Comparison of ENCODE assay signal across 16 mouse cellular contexts in genomic region chr11:113711061-113711460, GRCm38 (mm10). TPM values are rescaled to one million over a fixed set of nuclear protein-coding genes. Genes with fewer than 3 reads are reported as not detected.
A peak's percentile ranks its signal among the peaks of the same experiment; 100 is the strongest.
DNase-seq lines count a peak whose midpoint lies in the region; ATAC-seq and TF ChIP-seq lines count a peak whose summit lies in the region.
"Had no signal": no experiment of that assay in that cellular context is flagged by ENCODE, and none has a peak within 500 bp of the region (broad histone marks: within the 10 kb centered on the region; RNA-seq: fewer than 3 reads in every experiment).

No protein-coding gene starts in this region.

- no peak for DNase-seq in forebrain, embryonic 10.5 days (ENCODE audit: extremely low spot score, low spot score)
- DNase-seq in forebrain, embryonic 11.5 days (ENCODE audit: low spot score) = no peak
- DNase-seq in neural tube, embryonic 10.5 days (ENCODE audit: extremely low spot score, low spot score) = no peak
- no peak for DNase-seq in embryo, embryonic 11 days
- DNase-seq: adrenal gland, adult 8-10 months; cerebellum, adult 18-20 months; gastrocnemius, postnatal 10 days; kidney, adult 9 months; liver, postnatal 0 days; right cerebral cortex, postnatal 14 days had no signal

- no peak overlapping the region for H3K4me2 ChIP-seq in forebrain, embryonic 11.5 days (ENCODE audit: low read depth, low read length, severe bottlenecking)
- H3K4me2 ChIP-seq in intestine, embryonic 15.5 days (replicated peaks) = no peak overlapping the region
- no peak overlapping the region for H3K4me2 ChIP-seq in intestine, postnatal 0 days (replicated peaks; ENCODE audit: low read depth)
- H3K4me2 ChIP-seq in neural tube, embryonic 13.5 days = no peak overlapping the region
- H3K4me2 ChIP-seq in midbrain, embryonic 15.5 days = no peak overlapping the region

- no peak for TF ChIP-seq CTCF in intestine, postnatal 0 days (IDR thresholded peaks at IDR 0.05; ENCODE audit: low read depth)

- no peak for ATAC-seq in forebrain, embryonic 11.5 days (replicated peaks; ENCODE audit: low FRiP score)
- ATAC-seq in intestine, embryonic 15.5 days = no peak
- no peak for ATAC-seq in intestine, postnatal 0 days
- no peak for ATAC-seq in neural tube, embryonic 13.5 days (ENCODE audit: low read depth)
- no peak for ATAC-seq in midbrain, embryonic 15.5 days (replicated peaks)
- ATAC-seq: liver, postnatal 0 days had no signal

- H3K27ac ChIP-seq in forebrain, embryonic 10.5 days = peak overlapping the region; percentile 86
- no peak overlapping the region for H3K27ac ChIP-seq in forebrain, embryonic 11.5 days (ENCODE audit: low read depth, low read length)
- H3K27ac ChIP-seq in intestine, embryonic 15.5 days = 0 out of 2 replicates have a peak overlapping the region, but pooled peaks have one; percentile 75
- H3K27ac ChIP-seq in intestine, postnatal 0 days (ENCODE audit: low read depth, low read length) = no peak overlapping the region
- no peak overlapping the region for H3K27ac ChIP-seq in neural tube, embryonic 13.5 days (replicated peaks)
- peak overlapping the region; percentile 65; the same call in 1 of the 2 replicates for H3K27ac ChIP-seq in midbrain, embryonic 15.5 days

- no peak overlapping the region for H3K4me3 ChIP-seq in forebrain, embryonic 10.5 days
- no peak overlapping the region for H3K4me3 ChIP-seq in forebrain, embryonic 11.5 days (ENCODE audit: low read depth, low read length)
- no peak overlapping the region for H3K4me3 ChIP-seq in intestine, embryonic 15.5 days (replicated peaks)
- no peak overlapping the region for H3K4me3 ChIP-seq in intestine, postnatal 0 days (ENCODE audit: low read depth, low read length)
- no peak overlapping the region for H3K4me3 ChIP-seq in neural tube, embryonic 13.5 days
- no peak overlapping the region for H3K4me3 ChIP-seq in midbrain, embryonic 15.5 days
- H3K4me3 ChIP-seq: layer of hippocampus, adult 2 months had no signal

- peaks cover 15% of the 10 kb centered on the region for H3K36me3 ChIP-seq in forebrain, embryonic 10.5 days (replicated peaks)
- no peaks in the 10 kb centered on the region for H3K36me3 ChIP-seq in forebrain, embryonic 11.5 days (ENCODE audit: control insufficient read depth, insufficient read depth, low read length)
- no peaks in the 10 kb centered on the region for H3K36me3 ChIP-seq in intestine, embryonic 15.5 days
- H3K36me3 ChIP-seq in intestine, postnatal 0 days (ENCODE audit: control insufficient read depth, insufficient read depth) = no peaks in the 10 kb centered on the region; the same call in 1 of the 2 replicates
- H3K36me3 ChIP-seq in neural tube, embryonic 13.5 days = peaks cover 12% of the 10 kb centered on the region
- no peaks in the 10 kb centered on the region for H3K36me3 ChIP-seq in midbrain, embryonic 15.5 days (replicated peaks)

- no peaks in the 10 kb centered on the region for H3K9me3 ChIP-seq in forebrain, embryonic 10.5 days
- no peaks in the 10 kb centered on the region for H3K9me3 ChIP-seq in forebrain, embryonic 11.5 days (ENCODE audit: control insufficient read depth, low read length)
- H3K9me3 ChIP-seq in intestine, embryonic 15.5 days = no peaks in the 10 kb centered on the region
- no peaks in the 10 kb centered on the region for H3K9me3 ChIP-seq in intestine, postnatal 0 days (ENCODE audit: control insufficient read depth)
- H3K9me3 ChIP-seq in neural tube, embryonic 13.5 days = no peaks in the 10 kb centered on the region
- H3K9me3 ChIP-seq in midbrain, embryonic 15.5 days = no peaks in the 10 kb centered on the region

- H3K9ac ChIP-seq in forebrain, embryonic 11.5 days (ENCODE audit: low read length) = no peak overlapping the region
- H3K9ac ChIP-seq in intestine, embryonic 15.5 days = no peak overlapping the region
- H3K9ac ChIP-seq in intestine, postnatal 0 days (ENCODE audit: low read depth, low read length) = no peak overlapping the region
- peak overlapping the region; percentile 60; the same call in 1 of the 2 replicates for H3K9ac ChIP-seq in neural tube, embryonic 13.5 days
- H3K9ac ChIP-seq in midbrain, embryonic 15.5 days = no peak overlapping the region
- H3K9ac ChIP-seq: liver, postnatal 0 days had no signal

- H3K27me3 ChIP-seq in forebrain, embryonic 10.5 days (ENCODE audit: poor library complexity, severe bottlenecking) = peaks cover 53% of the 10 kb centered on the region
- H3K27me3 ChIP-seq in forebrain, embryonic 11.5 days (ENCODE audit: control insufficient read depth, insufficient read depth, low read length) = peaks cover 3% of the 10 kb centered on the region
- no peaks in the 10 kb centered on the region for H3K27me3 ChIP-seq in intestine, embryonic 15.5 days (replicated peaks)
- no peaks in the 10 kb centered on the region for H3K27me3 ChIP-seq in intestine, postnatal 0 days (replicated peaks; ENCODE audit: control insufficient read depth, insufficient read depth, low read length)
- peaks cover 15% of the 10 kb centered on the region; the same call in 1 of the 2 replicates for H3K27me3 ChIP-seq in neural tube, embryonic 13.5 days
- 0 out of 2 replicates have a peak, but pooled peaks cover 3% of the 10 kb centered on the region for H3K27me3 ChIP-seq in midbrain, embryonic 15.5 days (replicated peaks)
- H3K27me3 ChIP-seq: CH12.LX had no signal

- 40% methylated on average over 1 of the region's 1 CpGs for WGBS in forebrain, embryonic 10.5 days
- 33% methylated on average over 1 of the region's 1 CpGs for WGBS in forebrain, embryonic 11.5 days
- WGBS in intestine, embryonic 15.5 days = 81% methylated on average over 1 of the region's 1 CpGs
- WGBS in intestine, postnatal 0 days = 81% methylated on average over 1 of the region's 1 CpGs
- 48% methylated on average over 1 of the region's 1 CpGs for WGBS in neural tube, embryonic 13.5 days
- 70% methylated on average over 1 of the region's 1 CpGs for WGBS in midbrain, embryonic 15.5 days

- peaks cover 45% of the 10 kb centered on the region for H3K4me1 ChIP-seq in forebrain, embryonic 10.5 days
- peaks cover 27% of the 10 kb centered on the region for H3K4me1 ChIP-seq in forebrain, embryonic 11.5 days (replicated peaks; ENCODE audit: control insufficient read depth, insufficient read depth, low read length)
- H3K4me1 ChIP-seq in intestine, embryonic 15.5 days (replicated peaks) = peaks cover 21% of the 10 kb centered on the region
- 0 out of 2 replicates have a peak, but pooled peaks cover 2% of the 10 kb centered on the region for H3K4me1 ChIP-seq in intestine, postnatal 0 days (replicated peaks; ENCODE audit: control insufficient read depth, insufficient read depth, low read length)
- H3K4me1 ChIP-seq in neural tube, embryonic 13.5 days (replicated peaks) = peaks cover 27% of the 10 kb centered on the region
- H3K4me1 ChIP-seq in midbrain, embryonic 15.5 days = peaks cover 19% of the 10 kb centered on the region

RNA-seq across cellular contexts. Expression of gene Cpsf4l, which starts 1.2 kb away (rescaled TPM):
- 0.28 and 0.40 TPM in 2 replicates for polyA plus RNA-seq in forebrain, embryonic 10.5 days (2016; fragmentation: Nextera tagmentation; extraction: Ambion mirVana)
- 0.33 and 0.47 TPM in 2 replicates for polyA plus RNA-seq in forebrain, embryonic 11.5 days (2014; fragmentation: Nextera tagmentation; extraction: Ambion mirVana)
- polyA plus RNA-seq in intestine, embryonic 15.5 days (2015; fragmentation: Nextera tagmentation; extraction: Ambion mirVana) = 0.18 TPM in 1 of 2 replicates, not detected in the other
- not detected in 2 replicates for polyA plus RNA-seq in intestine, postnatal 0 days (2015; fragmentation: Nextera tagmentation; extraction: Ambion mirVana)
- 0.36 and 0.85 TPM in 2 replicates for polyA plus RNA-seq in neural tube, embryonic 13.5 days (2015; fragmentation: Nextera tagmentation; extraction: Ambion mirVana)
- 0.22 and 0.73 TPM in 2 replicates for polyA plus RNA-seq in midbrain, embryonic 15.5 days (2015; fragmentation: Nextera tagmentation; extraction: Ambion mirVana)

RNA-seq across cellular contexts. Expression of gene D11Wsu47e, which starts 26.8 kb away (rescaled TPM):
- polyA plus RNA-seq in forebrain, embryonic 10.5 days (2016; fragmentation: Nextera tagmentation; extraction: Ambion mirVana) = 23.8 and 26.1 TPM in 2 replicates
- polyA plus RNA-seq in forebrain, embryonic 11.5 days (2014; fragmentation: Nextera tagmentation; extraction: Ambion mirVana) = 26.5 and 27.4 TPM in 2 replicates
- 14.6 and 17.8 TPM in 2 replicates for polyA plus RNA-seq in intestine, embryonic 15.5 days (2015; fragmentation: Nextera tagmentation; extraction: Ambion mirVana)
- polyA plus RNA-seq in intestine, postnatal 0 days (2015; fragmentation: Nextera tagmentation; extraction: Ambion mirVana) = 9.0 and 9.6 TPM in 2 replicates
- 18.1 and 23.1 TPM in 2 replicates for polyA plus RNA-seq in neural tube, embryonic 13.5 days (2015; fragmentation: Nextera tagmentation; extraction: Ambion mirVana)
- 30.3 and 30.7 TPM in 2 replicates for polyA plus RNA-seq in midbrain, embryonic 15.5 days (2015; fragmentation: Nextera tagmentation; extraction: Ambion mirVana)

RNA-seq across cellular contexts. Expression of gene Fam104a, which starts 27.1 kb away (rescaled TPM):
- 55.1 and 56.6 TPM in 2 replicates for polyA plus RNA-seq in forebrain, embryonic 10.5 days (2016; fragmentation: Nextera tagmentation; extraction: Ambion mirVana)
- polyA plus RNA-seq in forebrain, embryonic 11.5 days (2014; fragmentation: Nextera tagmentation; extraction: Ambion mirVana) = 57.4 and 60.3 TPM in 2 replicates
- polyA plus RNA-seq in intestine, embryonic 15.5 days (2015; fragmentation: Nextera tagmentation; extraction: Ambion mirVana) = 42.6 and 46.0 TPM in 2 replicates
- polyA plus RNA-seq in intestine, postnatal 0 days (2015; fragmentation: Nextera tagmentation; extraction: Ambion mirVana) = 40.0 and 41.9 TPM in 2 replicates
- 40.8 and 43.3 TPM in 2 replicates for polyA plus RNA-seq in neural tube, embryonic 13.5 days (2015; fragmentation: Nextera tagmentation; extraction: Ambion mirVana)
- polyA plus RNA-seq in midbrain, embryonic 15.5 days (2015; fragmentation: Nextera tagmentation; extraction: Ambion mirVana) = 42.9 and 43.1 TPM in 2 replicates

RNA-seq across cellular contexts. Expression of gene Cdc42ep4, which starts 40.6 kb away (rescaled TPM):
- 107 TPM in 2 replicates for polyA plus RNA-seq in forebrain, embryonic 10.5 days (2016; fragmentation: Nextera tagmentation; extraction: Ambion mirVana)
- polyA plus RNA-seq in forebrain, embryonic 11.5 days (2014; fragmentation: Nextera tagmentation; extraction: Ambion mirVana) = 78.5 and 88.6 TPM in 2 replicates
- polyA plus RNA-seq in intestine, embryonic 15.5 days (2015; fragmentation: Nextera tagmentation; extraction: Ambion mirVana) = 54.4 and 57.8 TPM in 2 replicates
- 30.2 and 33.0 TPM in 2 replicates for polyA plus RNA-seq in intestine, postnatal 0 days (2015; fragmentation: Nextera tagmentation; extraction: Ambion mirVana)
- 54.6 and 58.9 TPM in 2 replicates for polyA plus RNA-seq in neural tube, embryonic 13.5 days (2015; fragmentation: Nextera tagmentation; extraction: Ambion mirVana)
- polyA plus RNA-seq in midbrain, embryonic 15.5 days (2015; fragmentation: Nextera tagmentation; extraction: Ambion mirVana) = 72.0 and 72.4 TPM in 2 replicates

Comparison
In these comparisons a context has a peak if more than half of its experiments do, and no peak if none do; other contexts are left out.
1. H3K27ac ChIP-seq: peak in forebrain, embryonic 10.5 days (single experiment), intestine, embryonic 15.5 days (single experiment) and midbrain, embryonic 15.5 days (single experiment); none in forebrain, embryonic 11.5 days (single experiment), intestine, postnatal 0 days (single experiment) and neural tube, embryonic 13.5 days (single experiment).